Mouse (Mus musculus) liver, postnatal 0 days (tissue): ENCODE results near the gene Abcc12.

Experiments
- CTCF ChIP-seq: sonication (generic); IDR thresholded peaks from 2 replicates; pipeline ENCODE4 v1.5.1; 2016; ENCODE audit warnings: antibody characterized with exemption, low read depth
- EP300 ChIP-seq: IDR thresholded peaks from 2 replicates; pipeline ENCODE4 v1.6.1; 2016; ENCODE audit warnings: antibody characterized with exemption, low read depth, mild to moderate bottlenecking

DNA sequence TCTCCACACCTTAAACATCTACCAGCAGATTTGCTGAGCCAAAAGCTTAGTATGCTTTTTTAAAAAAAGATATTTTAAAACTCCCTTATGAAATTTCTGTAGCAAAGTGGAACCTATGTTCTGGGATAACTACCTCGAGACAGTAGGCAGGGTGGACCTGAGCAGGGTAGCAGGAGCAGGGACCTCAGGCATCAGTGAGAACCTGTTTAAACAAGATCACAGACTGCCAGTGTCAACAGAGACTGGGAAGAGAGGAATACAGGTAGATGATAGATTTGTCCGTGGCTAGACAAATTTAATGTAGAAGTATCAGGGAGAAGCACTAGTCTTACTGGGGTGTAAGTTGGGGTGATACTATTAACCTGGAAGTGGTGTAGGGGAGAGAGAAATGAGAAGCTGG, 33.3 kb upstream of the Abcc12 start:
- TF ChIP-seq CTCF (no peak), EP300 (no peak)
